Mouse (Mus musculus): ENCODE results near the gene Gm20449.
"Not testable (repeated sequence)": the region's sequence is repeated elsewhere in the genome, so short reads cannot be mapped to it uniquely, and the experiment has no call there.

- not testable (repeated sequence) for TF ChIP-seq CTCF, POLR2A (IDR thresholded peaks at IDR 0.05; ENCODE audit: extremely low read depth, insufficient read depth, low read length)
Measured at GRCm38 (mm10) chr7:41498464-41498863, 753 bp downstream of the Gm20449 start.

All from cortical plate, adult 2 months (tissue).